Mouse (Mus musculus) intestine, embryonic 16.5 days (tissue): ENCODE results near the gene Syvn1. TPM values are rescaled to one million over a fixed set of nuclear protein-coding genes. Genes with fewer than 3 reads are reported as not detected.

Experiments used
- ATAC-seq: fragments of 200-750 bp; cut with Nextera tagmentation; 2 replicates; pipeline ENCODE4 v1.8.0; 2017; ENCODE audit warnings: moderate TSS enrichment, moderate library complexity
- H3K27ac ChIP-seq: fragments of 300-500 bp; sonication (generic); 2 replicates; pipeline ENCODE4 v1.5.1; 2014; ENCODE audit warnings: mild to moderate bottlenecking, low read length
- H3K27me3 ChIP-seq: fragments of 300-500 bp; sonication (generic); replicated peaks from 2 replicates; pipeline ENCODE4 v1.6.1; 2014; ENCODE audit warnings: low read length, control low read depth, mixed read lengths; ENCODE audit not compliant: control insufficient read depth, insufficient read depth
- H3K36me3 ChIP-seq: fragments of 300-500 bp; sonication (generic); 2 replicates; pipeline ENCODE4 v1.6.1; 2014; ENCODE audit warnings: low read length, control low read depth; ENCODE audit not compliant: control insufficient read depth, insufficient read depth
- H3K4me1 ChIP-seq: fragments of 300-500 bp; sonication (generic); 2 replicates; pipeline ENCODE4 v1.6.1; 2014; ENCODE audit warnings: low read length, control low read depth, mixed read lengths; ENCODE audit not compliant: control insufficient read depth, insufficient read depth
- H3K4me2 ChIP-seq: fragments of 300-500 bp; sonication (generic); 2 replicates; pipeline ENCODE4 v1.6.1; 2014; ENCODE audit warnings: low read depth, low read length, control low read depth
- H3K4me3 ChIP-seq: fragments of 300-500 bp; sonication (generic); 2 replicates; pipeline ENCODE4 v1.5.1; 2014; ENCODE audit warnings: mild to moderate bottlenecking, low read length
- H3K9ac ChIP-seq: fragments of 300-500 bp; sonication (generic); 2 replicates; pipeline ENCODE4 v1.6.1; 2014; ENCODE audit warnings: low read depth, low read length
- H3K9me3 ChIP-seq: fragments of 300-500 bp; sonication (generic); 2 replicates; pipeline ENCODE4 v1.6.1; 2016; ENCODE audit warnings: low read length, control low read depth; ENCODE audit not compliant: control insufficient read depth
- WGBS: fragments of 180-500 bp; shearing (Covaris S2); extraction: QIAGEN DNeasy Blood & Tissue Kit; methylation state at CpG from one replicate; pipeline ENCODE4 v1.1.7; 2014; 5-methylcytosine and 5-hydroxymethylcytosine counted together
- polyA plus RNA-seq: library from polyadenylated mRNA; unstranded; fragments of >200 nt; fragmentation: Nextera tagmentation; extraction: Ambion mirVana; gene quantifications from 2 replicates; pipeline ENCODE4 v1.2.1, GENCODE M21; 2015

The Syvn1 gene
- polyA plus RNA-seq, 1 experiment from 2014 or later = 29.1 TPM

- H3K4me2 ChIP-seq = peak overlapping the region; percentile 98; the same call in 1 of the 2 replicates
- no peaks in the 10 kb centered on the region for H3K36me3 ChIP-seq
Observed at GRCm38 (mm10) chr19:6063081-6063480, 16.7 kb downstream of the Syvn1 start.

GRCm38 (mm10) chr19:6066571-6066970 lies 20.2 kb downstream of the Syvn1 start:
- peak overlapping the region; percentile 75 for H3K9ac ChIP-seq
- no peaks in the 10 kb centered on the region for H3K27me3 ChIP-seq
- H3K4me3 ChIP-seq = peak overlapping the region; percentile 64
- H3K27ac ChIP-seq = peak overlapping the region; percentile 86
- H3K4me2 ChIP-seq = peak overlapping the region; percentile 94
- H3K36me3 ChIP-seq = peaks cover 9% of the 10 kb centered on the region; the same call in 1 of the 2 replicates
- WGBS = 28% methylated on average over 5 of the region's 5 CpGs
- no peaks in the 10 kb centered on the region for H3K9me3 ChIP-seq
- no peak for ATAC-seq
- peaks cover 33% of the 10 kb centered on the region for H3K4me1 ChIP-seq

More at GRCm38 (mm10) chr19:6063081-6063480, 16.7 kb downstream of the Syvn1 start:
- no peak for ATAC-seq
- Histone ChIP-seq H3K9ac (peak overlapping the region; percentile 95; the same call in 1 of the 2 replicates), H3K27me3 (no peaks in the 10 kb centered on the region), H3K27ac (no peak overlapping the region), H3K4me1 (peaks cover 39% of the 10 kb centered on the region), H3K4me3 (no peak overlapping the region), H3K9me3 (no peaks in the 10 kb centered on the region)
- WGBS = 87% methylated on average over 6 of the region's 6 CpGs

- WGBS = under 1% methylated on average over 30 of the region's 30 CpGs
- H3K4me1 ChIP-seq = peaks cover 28% of the 10 kb centered on the region
- ATAC-seq = peak; percentile 68
Observed at GRCm38 (mm10) chr19:6067011-6067723, 20.8 kb downstream of the Syvn1 start.

GRCm38 (mm10) chr19:6067724-6068415 lies 21.5 kb downstream of the Syvn1 start, which contains the start of gene Tm7sf2:
Gene Tm7sf2, minus strand, starts transcription at chr19:6068373.
- Histone ChIP-seq H3K4me2 (peak within 1 kb of the TSS; percentile 94), H3K27me3 (no peaks in the 10 kb centered on the region), H3K9ac (peak within 1 kb of the TSS; percentile 75), H3K4me3 (peak within 1 kb of the TSS; percentile 64), H3K27ac (peak within 1 kb of the TSS; percentile 88), H3K9me3 (no peaks in the 10 kb centered on the region), H3K4me1 (peaks cover 21% of the 10 kb centered on the region), H3K36me3 (peaks cover 12% of the 10 kb centered on the region; the same call in 1 of the 2 replicates)
- ATAC-seq = peak; percentile 95
- WGBS = 8% methylated on average over 33 of the region's 33 CpGs

More at GRCm38 (mm10) chr19:6067011-6067723, 20.8 kb downstream of the Syvn1 start:
- Histone ChIP-seq H3K36me3 (peaks cover 9% of the 10 kb centered on the region; the same call in 1 of the 2 replicates), H3K27ac (peak overlapping the region; percentile 86), H3K9me3 (no peaks in the 10 kb centered on the region), H3K4me3 (peak overlapping the region; percentile 64), H3K27me3 (no peaks in the 10 kb centered on the region), H3K4me2 (peak overlapping the region; percentile 94), H3K9ac (peak overlapping the region; percentile 75)

- Histone ChIP-seq H3K9ac (no peak overlapping the region), H3K27ac (no peak overlapping the region), H3K4me3 (no peak overlapping the region), H3K4me1 (peaks cover 19% of the 10 kb centered on the region), H3K4me2 (no peak overlapping the region), H3K27me3 (no peaks in the 10 kb centered on the region), H3K36me3 (peaks cover 15% of the 10 kb centered on the region; the same call in 1 of the 2 replicates), H3K9me3 (no peaks in the 10 kb centered on the region)
- ATAC-seq = no peak
- WGBS = 58% methylated on average over 4 of the region's 4 CpGs
Observed at GRCm38 (mm10) chr19:6068951-6069350, 22.6 kb downstream of the Syvn1 start.

GRCm38 (mm10) chr19:6069851-6070250 lies 23.5 kb downstream of the Syvn1 start:
- ATAC-seq = no peak
- Histone ChIP-seq H3K27me3 (no peaks in the 10 kb centered on the region), H3K27ac (no peak overlapping the region), H3K36me3 (peaks cover 15% of the 10 kb centered on the region; the same call in 1 of the 2 replicates), H3K9me3 (no peaks in the 10 kb centered on the region), H3K4me2 (no peak overlapping the region), H3K4me1 (peaks cover 19% of the 10 kb centered on the region), H3K4me3 (no peak overlapping the region), H3K9ac (no peak overlapping the region)
- 90% methylated on average over 10 of the region's 10 CpGs for WGBS

- Histone ChIP-seq H3K4me3 (no peak overlapping the region), H3K4me1 (peaks cover 19% of the 10 kb centered on the region), H3K9me3 (no peaks in the 10 kb centered on the region), H3K27ac (no peak overlapping the region), H3K9ac (no peak overlapping the region), H3K4me2 (no peak overlapping the region), H3K36me3 (peaks cover 15% of the 10 kb centered on the region; the same call in 1 of the 2 replicates), H3K27me3 (no peaks in the 10 kb centered on the region)
- no peak for ATAC-seq
- 89% methylated on average over 31 of the region's 31 CpGs for WGBS
Observed at GRCm38 (mm10) chr19:6070571-6071250, 24.3 kb downstream of the Syvn1 start.

- Histone ChIP-seq H3K4me1 (peaks cover 22% of the 10 kb centered on the region), H3K4me2 (no peak overlapping the region), H3K9me3 (no peaks in the 10 kb centered on the region), H3K27ac (no peak overlapping the region), H3K9ac (no peak overlapping the region), H3K27me3 (no peaks in the 10 kb centered on the region), H3K4me3 (no peak overlapping the region), H3K36me3 (peaks cover 15% of the 10 kb centered on the region; the same call in 1 of the 2 replicates)
- ATAC-seq = no peak
- WGBS = 92% methylated on average over 19 of the region's 19 CpGs
Observed at GRCm38 (mm10) chr19:6071261-6071660, 24.9 kb downstream of the Syvn1 start.

- Histone ChIP-seq H3K4me2 (no peak overlapping the region), H3K27me3 (no peaks in the 10 kb centered on the region), H3K4me3 (no peak overlapping the region), H3K9ac (no peak overlapping the region), H3K27ac (no peak overlapping the region), H3K4me1 (peaks cover 7% of the 10 kb centered on the region), H3K36me3 (peaks cover 15% of the 10 kb centered on the region; the same call in 1 of the 2 replicates), H3K9me3 (no peaks in the 10 kb centered on the region)
- no peak for ATAC-seq
- 89% methylated on average over 5 of the region's 5 CpGs for WGBS
Observed at GRCm38 (mm10) chr19:6073889-6074288, 27.5 kb downstream of the Syvn1 start.
